Mouse (Mus musculus) kidney, postnatal 14 days (tissue): ENCODE measurements around the gene Ccdc58.
A peak's percentile ranks its signal among the peaks of the same experiment; 100 is the strongest.
"Not testable (repeated sequence)": the region's sequence is repeated elsewhere in the genome, so short reads cannot be mapped to it uniquely, and the experiment has no call there.

Experiments
- DNase-seq: peaks from one replicate; pipeline ENCODE4 v3.0.0; 2022; ENCODE audit warnings: mixed read lengths

The Ccdc58 gene

DNA sequence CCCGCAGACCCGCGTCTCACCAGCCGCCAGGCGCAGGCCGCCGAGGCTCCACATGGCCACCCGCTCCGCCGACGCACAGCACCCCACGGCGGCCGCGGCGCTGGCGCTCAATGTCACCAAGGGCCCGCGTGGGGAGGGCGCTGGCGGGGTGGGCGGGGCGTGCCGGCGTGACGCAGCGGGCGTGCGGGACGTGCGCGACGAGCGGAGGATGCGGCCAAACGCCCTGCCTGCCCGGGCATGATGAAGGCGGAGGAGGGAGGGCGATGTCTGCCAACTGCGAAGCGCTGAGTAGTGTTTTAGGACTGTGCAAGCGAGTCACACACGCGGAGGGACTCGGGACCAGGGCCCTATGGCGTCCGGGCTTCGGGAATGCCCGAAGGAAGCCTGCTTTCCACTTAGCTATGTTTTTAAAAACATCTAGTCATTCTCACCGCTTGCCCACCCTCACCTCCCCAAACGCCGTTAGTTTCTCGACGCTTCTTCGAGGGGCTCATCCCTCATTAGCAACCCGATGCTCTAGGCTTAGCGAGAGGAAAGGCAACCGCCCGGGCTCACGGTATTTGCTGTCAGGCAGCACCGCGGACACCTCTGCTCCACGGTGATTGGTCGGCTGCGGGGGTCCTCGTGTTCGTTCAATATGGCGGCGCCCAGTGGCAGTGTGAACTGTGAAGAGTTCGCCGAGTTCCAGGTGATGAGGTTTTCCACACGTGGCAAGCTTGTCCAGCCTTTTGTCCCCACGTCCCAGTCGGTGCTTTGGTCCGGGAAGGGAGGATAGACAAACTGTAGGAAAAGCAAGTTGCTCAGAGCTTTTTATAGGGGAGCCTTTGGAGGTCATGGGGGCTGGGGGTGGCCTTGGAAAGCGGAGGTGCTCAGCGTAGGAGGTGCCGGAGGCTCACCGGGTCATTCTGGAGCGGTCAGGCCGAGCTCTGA is at the start of gene Ccdc58, which contains the start of gene Fam162a:
Ccdc58 (plus strand) TSS at position 236 of the 930 bp plus-strand sequence.
Fam162a (minus strand) TSS at position 145 of the 930 bp plus-strand sequence.
- DNase-seq = peak; percentile 95

- not testable (repeated sequence) for DNase-seq
Observed at GRCm38 (mm10) chr16:36028120-36028519, 43.4 kb upstream of the Ccdc58 start.

GRCm38 (mm10) chr16:36040640-36041624 is 30.6 kb upstream of the Ccdc58 start, which contains the start of gene Wdr5b:
Gene Wdr5b, plus strand, starts transcription at chr16:36041190.
- DNase-seq = peak; percentile 95

DNA sequence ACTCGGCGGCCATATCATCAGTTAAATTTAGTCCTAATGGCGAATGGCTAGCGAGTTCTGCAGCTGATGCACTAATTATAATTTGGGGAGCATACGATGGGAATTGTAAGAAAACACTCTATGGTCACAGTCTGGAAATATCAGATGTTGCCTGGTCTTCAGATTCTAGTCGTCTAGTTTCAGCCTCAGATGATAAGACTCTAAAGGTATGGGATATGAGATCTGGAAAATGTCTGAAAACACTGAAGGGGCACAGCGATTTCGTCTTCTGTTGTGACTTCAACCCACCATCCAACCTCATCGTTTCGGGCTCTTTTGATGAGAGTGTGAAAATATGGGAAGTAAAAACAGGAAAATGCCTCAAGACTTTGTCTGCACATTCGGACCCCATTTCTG is 29.9 kb upstream of the Ccdc58 start:
- no peak for DNase-seq

DNA sequence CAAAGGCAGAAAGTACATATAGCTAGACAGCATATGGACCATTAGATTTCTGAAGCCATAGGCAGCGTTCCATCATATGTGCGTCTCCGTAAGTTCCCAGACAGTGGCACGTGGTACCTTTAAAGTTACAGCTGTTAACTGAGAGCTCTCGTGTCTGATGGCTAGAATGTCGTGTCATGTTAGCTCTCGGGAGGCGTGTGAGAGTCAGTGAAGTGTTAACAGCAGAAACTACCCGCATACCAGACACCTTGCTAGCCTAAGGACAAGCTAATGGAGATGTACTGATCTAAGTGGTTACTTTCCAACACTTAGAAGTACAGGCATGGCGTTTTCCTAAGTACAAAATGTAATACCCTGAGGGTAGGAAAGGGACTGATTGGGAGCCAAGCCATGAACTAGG is 28.4 kb upstream of the Ccdc58 start:
- DNase-seq = no peak

- DNase-seq = no peak
Observed at GRCm38 (mm10) chr16:36043964-36044363, 27.5 kb upstream of the Ccdc58 start.

DNA sequence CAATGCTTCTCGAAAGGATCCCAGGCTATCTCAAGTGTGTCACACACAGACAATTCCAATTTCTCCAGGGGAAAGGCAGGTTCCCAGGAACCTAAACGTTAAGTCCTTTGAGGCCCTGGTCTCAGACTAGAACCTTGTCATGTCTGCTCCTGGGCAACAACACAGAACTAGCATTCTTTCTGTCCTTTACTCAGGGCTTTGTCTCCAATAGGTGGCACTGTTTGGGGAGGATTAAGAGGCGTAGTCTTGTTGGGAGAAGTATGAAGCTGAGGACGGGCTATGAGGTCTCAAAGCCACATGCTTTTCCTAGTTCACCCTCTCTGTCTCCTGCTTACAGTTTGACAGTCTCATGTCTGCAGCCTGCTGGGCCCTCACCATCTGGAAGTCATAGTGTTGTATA is 23.9 kb upstream of the Ccdc58 start:
- no peak for DNase-seq

GRCm38 (mm10) chr16:36051491-36051890 is 20.0 kb upstream of the Ccdc58 start:
- DNase-seq = no peak

DNA sequence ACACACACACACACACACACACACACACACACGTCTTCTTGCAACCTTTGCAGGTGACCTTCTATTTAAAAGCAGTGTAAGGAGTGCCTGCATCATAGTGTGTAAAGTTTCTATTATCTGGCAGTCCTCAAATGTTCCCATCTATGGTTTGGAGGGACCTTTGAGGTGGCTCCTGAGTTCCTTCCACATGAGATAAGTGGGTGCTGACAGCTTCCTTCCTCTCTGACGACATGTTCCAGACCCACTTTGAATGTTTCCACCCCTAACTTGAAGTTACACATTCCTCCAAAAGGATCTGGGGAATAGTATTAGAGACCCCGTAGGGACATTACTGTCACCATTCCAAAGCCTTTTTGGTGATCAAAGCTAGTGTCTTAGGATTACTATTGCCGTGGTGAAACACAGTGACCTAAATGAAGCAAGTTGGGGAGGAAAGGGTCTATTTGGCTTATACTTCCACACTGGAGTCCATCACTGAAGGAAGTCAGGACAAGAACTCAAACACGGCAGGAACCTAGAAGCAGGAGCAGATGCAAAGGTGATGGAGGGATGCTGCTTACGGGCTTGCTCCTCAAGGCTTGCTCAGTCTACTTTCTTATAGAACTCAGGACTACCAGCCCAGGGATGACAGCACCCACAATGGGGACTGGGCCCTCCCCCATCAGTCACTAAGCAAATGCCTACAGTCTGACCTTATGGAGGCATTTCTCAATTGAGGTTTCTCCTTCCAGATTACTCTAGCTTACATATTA is 17.8 kb upstream of the Ccdc58 start:
- no peak for DNase-seq

DNA sequence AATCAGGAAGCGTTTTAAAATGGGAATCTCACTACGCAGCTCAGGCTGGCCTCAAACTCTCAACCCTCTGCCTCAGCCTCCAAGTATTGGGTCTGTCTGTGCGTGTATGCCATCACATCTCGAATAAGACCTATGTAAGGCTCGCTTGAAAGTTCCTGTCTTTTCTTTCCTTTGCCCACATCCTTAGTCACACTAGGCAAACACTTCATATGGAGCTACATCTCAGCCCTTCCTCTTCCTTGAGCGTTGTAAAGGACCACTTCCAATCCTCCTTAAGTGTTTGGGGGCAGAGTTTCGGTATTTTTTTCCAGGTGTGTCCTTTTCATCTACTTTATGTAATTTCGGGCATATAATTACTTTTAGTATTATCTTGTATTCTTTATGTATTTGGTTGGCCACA is 16.6 kb upstream of the Ccdc58 start:
- no peak for DNase-seq

DNA sequence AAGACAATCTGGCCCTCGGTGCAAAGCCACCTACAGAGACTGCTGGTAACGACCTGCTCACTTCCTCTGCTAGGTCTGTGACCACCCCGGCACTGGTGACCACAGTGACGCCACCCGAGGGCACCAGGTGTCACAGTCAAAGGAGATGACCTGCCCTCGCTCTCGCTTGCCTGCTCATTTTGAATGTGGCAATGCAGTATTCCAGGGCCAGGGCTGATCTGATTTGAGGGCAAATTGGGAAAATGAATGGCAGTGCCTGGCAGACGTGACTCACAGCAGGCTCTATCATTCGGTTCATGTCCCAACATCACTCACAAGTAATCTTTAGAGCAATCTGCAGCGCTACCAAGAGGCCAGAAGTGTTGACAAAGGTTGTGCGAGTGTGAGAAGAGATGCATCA is 15.1 kb upstream of the Ccdc58 start:
- no peak for DNase-seq

DNA sequence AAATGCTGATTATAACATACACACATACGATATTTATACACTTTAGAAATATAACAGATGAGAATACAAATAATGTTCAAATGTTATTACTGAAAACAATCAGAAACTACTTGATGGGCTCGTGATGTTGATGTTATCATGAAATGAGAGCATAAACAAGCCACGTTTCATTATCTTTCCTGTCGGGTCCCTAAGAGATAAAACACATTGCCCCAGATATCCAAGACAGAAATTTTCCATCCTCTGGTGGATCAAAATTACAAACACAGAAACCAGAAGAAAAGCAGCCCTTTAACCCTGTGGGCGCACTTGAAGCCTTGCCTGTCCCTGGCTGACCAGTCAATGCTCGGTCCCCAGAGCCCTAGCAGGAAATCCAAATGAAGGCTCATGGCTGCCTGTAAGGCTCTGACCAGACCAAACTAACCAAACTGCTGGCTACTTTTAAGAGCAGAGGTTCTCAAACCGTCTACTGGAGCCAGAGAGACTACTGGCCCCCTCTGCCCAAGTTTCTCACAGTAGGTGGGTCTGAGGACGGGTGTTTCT is 13.5 kb upstream of the Ccdc58 start:
- DNase-seq = peak; percentile 48

GRCm38 (mm10) chr16:36062534-36062933 is 9.0 kb upstream of the Ccdc58 start:
- not testable (repeated sequence) for DNase-seq

- no peak for DNase-seq
Observed at GRCm38 (mm10) chr16:36063315-36063714, 8.2 kb upstream of the Ccdc58 start.

GRCm38 (mm10) chr16:36064904-36065303 is 6.6 kb upstream of the Ccdc58 start:
- no peak for DNase-seq

- no peak for DNase-seq
Observed at GRCm38 (mm10) chr16:36067694-36068093, 3.8 kb upstream of the Ccdc58 start.

DNA sequence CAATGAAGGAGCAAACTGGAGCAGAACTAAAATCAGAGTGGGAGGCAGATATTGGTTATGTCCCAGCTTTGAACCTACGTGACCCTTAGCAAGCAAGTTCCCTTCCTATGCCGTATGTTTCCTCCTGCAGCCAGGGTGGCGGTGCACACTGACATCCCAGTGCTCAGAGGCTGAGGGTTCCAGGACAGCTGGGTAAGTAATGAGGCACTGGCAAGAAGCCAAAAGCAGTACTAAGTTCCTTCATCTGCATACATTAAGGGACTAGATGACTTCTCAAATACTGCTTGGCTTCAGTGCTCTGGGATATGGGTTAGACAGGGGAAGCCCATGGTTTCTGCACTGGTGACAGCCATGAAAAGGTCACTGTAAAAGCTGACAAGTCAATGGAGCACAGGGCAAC is 3.1 kb upstream of the Ccdc58 start:
- DNase-seq = no peak

DNA sequence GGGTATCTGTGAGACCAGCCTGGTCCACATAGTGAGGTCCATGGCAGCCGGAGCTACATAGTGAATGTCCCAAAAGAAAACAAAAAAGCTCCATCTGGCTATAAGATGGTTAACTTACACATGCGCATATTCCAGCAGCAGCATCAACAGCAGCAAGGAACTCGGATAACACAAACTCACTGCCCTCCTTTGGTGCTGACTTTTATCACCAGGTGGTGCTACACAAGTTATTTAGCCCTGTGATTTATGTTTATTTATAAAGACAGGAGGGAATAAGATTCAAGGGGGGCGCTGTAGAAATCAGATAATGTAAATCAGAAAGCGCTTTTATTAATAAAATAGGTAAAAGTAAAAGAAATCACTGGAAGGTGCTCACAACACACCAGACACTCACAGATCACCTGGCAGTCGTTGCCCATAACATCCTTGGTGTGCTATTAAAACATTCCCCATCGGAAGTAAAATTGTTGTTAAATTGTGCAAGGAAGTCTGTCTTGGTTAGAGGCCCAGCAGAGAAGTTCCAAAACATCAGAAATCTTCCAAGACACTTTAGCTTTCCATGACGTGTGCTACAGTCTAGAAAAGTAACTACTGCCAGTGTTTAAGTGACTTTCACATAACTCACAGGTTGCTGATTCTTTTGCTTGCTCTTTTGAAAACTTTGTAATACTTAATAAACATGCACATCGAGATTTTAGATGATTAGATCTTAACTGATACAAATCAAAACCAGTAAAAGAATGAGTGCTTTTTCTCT is 1.5 kb upstream of the Ccdc58 start:
- DNase-seq = no peak

DNA sequence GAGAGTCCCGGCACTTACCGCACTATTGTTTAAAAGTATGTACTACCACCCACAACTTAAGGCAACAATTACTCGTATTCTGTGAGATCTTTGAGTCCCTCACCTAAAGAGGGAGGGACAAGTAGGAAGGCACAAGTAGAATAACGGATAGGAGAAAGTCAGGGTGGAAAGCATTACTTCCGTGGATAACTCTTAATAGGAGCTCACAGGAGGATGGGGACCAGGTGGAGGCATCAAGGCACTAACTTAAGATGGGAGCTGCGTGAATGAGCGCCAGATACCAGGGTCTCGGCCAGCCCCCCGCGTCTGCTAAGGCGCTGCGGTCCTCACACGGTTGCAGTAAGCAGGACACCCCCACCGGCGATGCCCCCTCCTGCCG is 425 bp upstream of the Ccdc58 start:
- no peak for DNase-seq

GRCm38 (mm10) chr16:36072410-36073011 is 1.0 kb downstream of the Ccdc58 start:
- DNase-seq = no peak

GRCm38 (mm10) chr16:36074772-36075171 is 3.3 kb downstream of the Ccdc58 start:
- no peak for DNase-seq
